Mouse (Mus musculus) spleen, adult 2 months (tissue): ENCODE results near the gene Nell1.

ENCODE experiments used
- CTCF ChIP-seq: fragments of 200-500 bp; IDR thresholded peaks from 2 replicates; pipeline ENCODE4 v1.5.1; 2011; ENCODE audit warnings: mild to moderate bottlenecking, inconsistent platforms; ENCODE audit not compliant: insufficient read depth, insufficient read length, insufficient replicate concordance; ENCODE audit errors: extremely low read depth
- POLR2A ChIP-seq: fragments of 200-500 bp; IDR thresholded peaks from 2 replicates; pipeline ENCODE4 v1.6.1; 2011; ENCODE audit warnings: low read depth, low read length, inconsistent platforms

DNA sequence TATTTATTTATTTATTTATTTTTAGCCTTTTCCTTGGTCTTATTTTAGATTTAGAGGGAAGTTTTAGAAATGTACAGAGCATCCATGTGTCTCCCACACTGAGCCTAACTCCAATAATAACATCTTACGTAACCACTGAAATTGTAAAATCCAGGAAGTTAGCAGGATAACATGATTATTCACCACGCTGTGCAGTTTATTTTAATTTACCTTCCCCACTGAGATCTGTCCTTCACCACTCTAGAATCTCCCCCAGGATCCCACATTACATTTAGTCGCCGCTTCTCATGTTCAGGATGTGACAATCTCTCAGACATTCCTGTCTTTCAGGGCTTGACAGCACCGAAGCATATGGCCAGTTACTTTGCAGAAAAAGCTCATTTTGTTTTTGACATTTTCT is 119.8 kb downstream of the Nell1 start:
- no peak for TF ChIP-seq POLR2A
- no peak for TF ChIP-seq CTCF
